Mouse (Mus musculus) adrenal gland (tissue): ENCODE measurements around the gene Fut7.

Experiments
- intact Hi-C: fragments of 180-260 bp; cut with DNase I; formaldehyde crosslinking; loops from one replicate; pipeline ENCODE4 v1.15.1; 2025

The Fut7 gene

GRCm38 (mm10) chr2:25423626-25424025 is 559 bp downstream of the Fut7 start:
- intact Hi-C loops, result loop anchor here (2.0 to 5.0 kb wide), 3 partner anchors 59 to 124 kb away; partner anchors contain the start of gene Traf2

DNA sequence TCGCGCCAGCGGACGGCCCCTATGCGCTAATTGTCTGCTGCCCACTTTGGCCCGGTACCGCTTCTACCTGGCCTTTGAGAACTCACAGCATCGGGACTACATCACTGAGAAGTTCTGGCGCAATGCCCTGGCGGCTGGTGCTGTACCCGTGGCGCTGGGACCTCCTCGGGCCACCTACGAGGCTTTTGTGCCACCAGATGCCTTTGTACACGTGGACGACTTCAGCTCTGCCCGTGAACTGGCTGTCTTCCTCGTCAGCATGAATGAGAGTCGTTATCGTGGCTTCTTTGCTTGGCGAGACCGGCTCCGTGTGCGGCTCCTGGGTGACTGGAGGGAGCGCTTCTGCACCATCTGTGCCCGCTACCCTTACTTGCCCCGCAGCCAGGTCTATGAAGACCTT is 2.4 kb downstream of the Fut7 start:
- intact Hi-C loops, result no loop called here

DNA sequence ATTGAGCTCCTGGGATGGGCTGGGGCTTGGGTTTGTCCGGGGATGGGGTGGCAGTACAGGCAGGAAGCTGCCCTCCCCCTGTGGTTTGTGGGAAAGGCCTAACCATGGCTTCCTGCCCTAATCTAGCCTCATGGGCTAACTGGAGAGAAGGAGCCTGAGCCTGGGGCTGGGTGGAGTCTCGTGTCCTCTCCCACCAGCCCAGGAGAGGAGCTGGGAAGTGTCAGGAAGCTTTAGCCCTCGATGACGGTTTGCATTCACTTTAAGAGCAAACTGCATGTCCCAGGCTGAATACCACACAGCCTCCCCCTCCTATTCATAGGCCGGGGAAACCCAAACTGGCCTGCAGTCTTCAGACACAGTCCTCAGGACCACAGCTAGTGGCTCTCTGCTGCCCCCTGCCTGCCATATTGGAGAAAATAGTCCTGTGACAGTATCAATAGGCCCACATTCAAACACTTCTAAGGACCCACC is 3.7 kb downstream of the Fut7 start:
- intact Hi-C loops, result no loop called here

GRCm38 (mm10) chr2:25427256-25427655 is 4.2 kb downstream of the Fut7 start:
- intact Hi-C loops, result no loop called here

DNA sequence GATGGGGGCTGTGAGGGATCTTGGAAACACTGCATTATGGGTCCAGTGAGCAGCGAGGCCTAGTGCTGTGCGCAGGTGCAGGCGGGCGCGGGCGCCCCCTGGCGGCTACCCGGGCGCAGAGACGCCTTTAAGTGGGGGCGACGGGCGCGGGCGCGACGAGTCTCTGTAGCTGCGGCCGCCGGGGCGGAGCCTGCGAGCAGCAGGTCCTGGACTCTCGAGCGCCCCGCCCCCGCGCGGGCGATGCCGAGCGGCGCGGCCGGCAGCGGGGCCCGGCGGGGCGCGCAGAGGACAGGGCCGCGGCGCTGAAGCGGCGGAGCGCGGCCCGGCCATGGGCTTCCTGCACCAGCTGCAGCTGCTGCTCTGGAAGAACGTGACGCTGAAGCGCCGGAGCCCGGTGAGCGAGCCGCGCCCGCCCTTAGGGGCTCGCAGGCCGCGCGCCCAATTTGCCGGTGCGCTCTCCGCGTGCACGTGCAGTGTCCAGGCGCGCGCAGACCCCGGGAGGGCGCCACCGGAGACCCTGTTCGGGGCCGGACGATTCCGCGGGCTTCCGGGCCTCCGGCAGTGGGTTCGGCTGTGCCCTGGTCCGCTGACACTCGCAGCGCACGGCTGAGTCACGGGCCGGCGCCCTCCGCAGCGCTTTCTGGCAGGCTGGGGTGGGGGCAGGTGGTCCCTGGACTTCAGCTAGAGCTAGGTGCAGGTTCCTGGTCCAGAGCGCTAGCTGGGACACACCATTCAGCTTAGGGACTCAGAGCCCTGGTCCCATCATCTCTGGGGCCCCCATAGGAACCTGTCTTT is 5.6 kb downstream of the Fut7 start, which contains the start of gene Abca2:
Gene Abca2, plus strand, starts transcription at position 262 of the 795 bp plus-strand sequence.
- intact Hi-C loops, result no loop called here

- intact Hi-C loops, result no loop called here
Measured at GRCm38 (mm10) chr2:25429435-25430180, 6.5 kb downstream of the Fut7 start.

GRCm38 (mm10) chr2:25430395-25431233 is 7.5 kb downstream of the Fut7 start:
- intact Hi-C loops, result no loop called here

DNA sequence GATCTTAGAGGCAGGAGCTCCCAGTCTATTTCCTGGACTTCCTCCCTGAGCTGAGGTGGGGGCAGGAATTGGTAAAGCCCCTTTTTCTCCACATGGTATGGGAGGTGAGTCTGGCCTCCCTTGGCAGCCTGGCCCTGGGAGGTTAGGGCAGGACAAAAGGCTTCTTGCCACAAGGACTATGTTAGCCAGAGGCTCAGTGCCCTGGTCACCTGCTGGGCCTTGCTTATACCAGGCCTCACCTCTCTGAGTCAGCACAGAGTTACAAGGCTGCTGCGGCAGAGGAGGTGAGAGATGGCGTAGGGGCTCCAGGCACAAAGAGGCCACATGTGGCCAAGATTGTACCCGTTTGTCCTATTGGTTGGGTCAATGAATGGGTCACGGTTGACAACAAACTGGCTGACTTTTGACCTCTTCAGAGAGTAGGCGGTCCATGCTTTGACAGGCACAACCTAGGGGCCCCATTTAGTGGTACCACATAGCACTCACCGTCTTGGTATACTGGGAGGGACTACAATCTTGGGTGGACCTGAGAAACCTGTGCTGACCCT is 8.3 kb downstream of the Fut7 start:
- intact Hi-C loops, result no loop called here

GRCm38 (mm10) chr2:25432326-25433098 is 9.4 kb downstream of the Fut7 start:
- intact Hi-C loops, result no loop called here

- intact Hi-C loops, result no loop called here
Measured at GRCm38 (mm10) chr2:25433101-25433500, 10.0 kb downstream of the Fut7 start.

DNA sequence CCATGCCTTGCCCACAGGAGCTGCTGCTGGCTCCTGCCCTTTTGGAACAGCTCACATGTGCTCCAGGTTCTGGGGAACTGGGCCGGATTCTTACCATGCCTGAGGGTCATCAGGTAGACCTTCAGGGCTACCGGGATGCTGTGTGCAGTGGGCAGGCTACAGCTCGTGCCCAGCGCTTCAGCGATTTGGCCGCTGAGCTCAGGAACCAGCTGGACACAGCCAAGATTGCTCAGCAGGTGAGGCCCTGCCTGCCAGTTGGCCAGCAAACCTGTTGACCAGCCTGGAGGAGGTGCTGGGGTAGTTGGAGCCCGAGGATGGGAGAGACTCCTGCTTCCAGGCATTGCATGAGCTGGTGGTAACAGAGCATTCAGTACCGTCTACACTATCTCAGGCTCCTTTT is 11.2 kb downstream of the Fut7 start:
- intact Hi-C loops, result no loop called here

DNA sequence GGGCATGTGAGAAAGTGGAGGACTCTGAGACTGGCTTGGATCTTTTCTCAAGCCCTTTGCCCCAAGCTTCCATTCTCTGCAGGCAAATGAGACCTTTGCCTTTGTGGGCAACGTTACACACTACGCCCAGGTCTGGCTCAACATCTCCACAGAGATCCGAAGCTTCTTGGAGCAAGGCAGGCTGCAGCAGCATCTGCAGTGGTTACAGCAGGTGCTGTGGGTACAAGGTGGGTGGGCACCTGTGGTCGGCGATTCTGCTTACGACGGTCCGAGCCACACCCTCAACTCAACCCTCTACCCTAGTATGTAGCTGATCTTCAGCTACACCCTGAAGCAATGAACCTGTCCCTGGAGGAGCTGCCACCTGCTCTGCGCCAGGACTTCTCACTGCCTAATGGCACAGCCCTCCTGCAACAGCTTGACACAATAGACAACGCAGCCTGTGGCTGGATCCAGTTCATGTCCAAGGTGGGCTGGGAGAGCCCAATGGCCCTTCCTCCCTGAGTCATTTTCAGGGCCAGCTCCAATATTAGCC is 13.3 kb downstream of the Fut7 start:
- intact Hi-C loops, result no loop called here

DNA sequence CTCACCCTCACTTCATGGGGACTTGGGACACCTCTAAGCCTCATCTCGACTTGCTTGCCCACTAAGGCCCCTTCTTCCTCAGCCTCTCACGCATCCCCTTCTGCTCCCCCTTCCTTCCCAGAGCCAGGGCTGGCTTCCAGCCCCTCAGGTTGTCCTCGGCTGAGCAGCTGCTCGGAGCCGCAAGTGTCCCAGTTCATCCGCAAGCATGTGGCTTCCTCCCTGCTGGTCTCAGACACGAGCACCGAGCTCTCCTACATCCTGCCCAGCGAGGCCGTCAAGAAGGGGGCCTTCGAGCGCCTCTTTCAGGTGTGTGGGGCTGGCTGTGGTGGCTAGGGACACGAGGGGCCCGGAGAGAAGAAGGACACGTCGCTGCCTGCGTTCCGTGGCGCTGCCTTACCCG is 18.0 kb downstream of the Fut7 start:
- intact Hi-C loops, result no loop called here

DNA sequence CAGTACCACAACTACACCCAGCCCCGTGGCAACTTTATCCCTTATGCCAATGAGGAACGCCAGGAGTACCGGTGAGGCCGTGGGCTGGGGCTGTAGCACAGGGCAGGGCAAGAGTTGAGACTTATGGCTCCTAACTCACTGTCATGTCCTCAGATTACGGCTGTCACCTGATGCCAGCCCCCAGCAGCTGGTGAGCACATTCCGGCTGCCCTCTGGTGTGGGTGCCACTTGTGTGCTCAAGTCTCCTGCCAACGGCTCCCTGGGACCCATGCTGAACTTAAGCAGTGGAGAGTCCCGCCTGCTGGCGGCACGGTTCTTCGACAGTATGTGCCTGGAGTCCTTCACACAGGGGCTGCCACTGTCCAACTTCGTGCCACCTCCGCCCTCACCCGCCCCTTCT is 19.6 kb downstream of the Fut7 start:
- intact Hi-C loops, result no loop called here

DNA sequence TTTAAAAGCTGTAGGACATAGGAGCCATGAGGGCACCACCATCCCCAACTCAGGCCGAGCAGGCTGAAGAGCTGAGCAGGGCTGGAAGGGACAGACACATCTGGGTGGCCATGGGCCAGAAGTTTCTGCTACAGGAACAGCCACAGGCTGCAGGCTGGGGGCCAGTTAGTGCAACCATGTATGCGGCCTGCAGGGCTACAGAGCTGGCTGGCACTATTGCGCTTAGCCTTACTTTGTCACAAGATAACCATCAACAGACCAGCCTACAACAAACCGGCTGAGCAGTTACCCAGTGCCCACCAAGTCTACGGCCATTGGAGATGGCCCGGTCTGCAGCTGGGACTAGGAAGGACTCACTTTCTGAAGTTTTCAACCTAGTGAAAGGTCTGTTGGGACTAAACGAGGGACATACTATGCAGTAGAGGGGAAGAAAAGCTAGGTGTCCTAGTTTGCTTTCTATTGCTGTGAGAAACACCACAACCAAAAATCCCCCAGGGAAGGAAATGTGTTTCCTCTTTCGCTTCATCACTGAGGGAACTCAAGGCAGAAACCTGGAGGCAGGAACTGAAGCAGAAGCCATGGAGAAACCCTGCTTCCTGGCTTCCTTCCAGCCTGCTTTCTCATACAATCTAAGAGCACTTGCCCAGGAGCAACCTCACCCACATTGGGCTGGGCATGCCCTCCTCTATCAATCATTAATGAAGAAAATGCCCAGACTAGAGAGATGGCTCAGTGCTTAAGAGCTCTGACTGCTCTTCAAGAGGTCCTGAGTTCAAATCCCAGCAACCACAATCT is 28.0 kb downstream of the Fut7 start:
- intact Hi-C loops, result no loop called here

GRCm38 (mm10) chr2:25452951-25453350 is 29.9 kb downstream of the Fut7 start:
- intact Hi-C loops, result no loop called here

DNA sequence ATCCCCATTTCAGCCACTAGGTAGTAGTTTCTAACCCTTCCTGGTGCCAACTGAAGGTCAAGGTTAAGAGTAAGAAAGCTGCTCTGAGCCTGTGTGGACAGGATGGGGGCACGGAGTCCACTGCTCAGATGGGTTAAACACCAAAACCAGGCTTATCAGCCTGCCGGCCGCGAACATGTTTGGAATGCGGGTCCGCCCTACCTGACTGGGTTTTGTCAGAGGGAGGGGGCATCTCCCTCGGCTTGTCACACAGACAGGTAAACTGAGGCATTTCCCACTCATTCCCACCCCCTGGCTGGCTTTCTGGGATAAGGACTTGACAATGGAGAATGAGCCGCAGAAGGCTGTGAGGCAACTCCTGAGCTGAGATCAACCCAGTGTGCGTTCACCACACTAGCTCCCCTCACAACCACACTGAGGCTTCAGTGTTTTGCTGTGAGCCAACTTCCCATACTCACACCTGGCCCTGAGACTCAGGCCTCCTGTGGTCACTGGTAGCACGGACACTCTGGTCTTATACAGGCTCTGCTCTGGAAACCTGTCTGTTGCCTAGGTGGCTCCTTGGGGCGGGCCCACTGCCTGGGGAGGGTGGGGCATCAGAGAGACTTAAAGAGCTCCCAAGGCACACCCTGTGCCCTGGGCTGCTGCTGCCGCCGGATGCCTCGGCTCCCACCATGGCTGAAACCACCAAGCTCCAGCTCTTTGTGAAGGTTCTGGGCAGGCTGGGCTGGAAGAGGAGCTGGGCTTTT is 33.3 kb downstream of the Fut7 start, which contains the start of gene Clic3:
Gene Clic3, plus strand, starts transcription at position 634 of the 749 bp plus-strand sequence.
- intact Hi-C loops, result no loop called here
